Mouse (Mus musculus) left cerebral cortex, adult 9 months (tissue): ENCODE results near the gene Clk2.
"Not testable (repeated sequence)": the region's sequence is repeated elsewhere in the genome, so short reads cannot be mapped to it uniquely, and the experiment has no call there.

Source experiments
- DNase-seq, 2 experiments: peaks; one replicate each; pipeline ENCODE4 v3.0.0; 2022; ENCODE audit warnings: low spot score in 2 of 2

Clk2 gene

GRCm38 (mm10) chr3:89190436-89190835 is 25.8 kb downstream of the Clk2 start:
- no peak for DNase-seq

GRCm38 (mm10) chr3:89193351-89193750 is 28.8 kb downstream of the Clk2 start:
- DNase-seq = no peak

- no peak for DNase-seq
Measured at GRCm38 (mm10) chr3:89193853-89194252, 29.3 kb downstream of the Clk2 start.

GRCm38 (mm10) chr3:89195979-89196877 is 31.6 kb downstream of the Clk2 start:
- peak; percentile 75 to 87 for DNase-seq

GRCm38 (mm10) chr3:89199839-89200238 is 35.2 kb downstream of the Clk2 start:
- no peak for DNase-seq

- peak; percentile 67 to 91 for DNase-seq
Measured at GRCm38 (mm10) chr3:89202253-89203141, 37.9 kb downstream of the Clk2 start, which contains the start of gene Gba. Gene Gba (plus strand): TSS chr3:89202928.

GRCm38 (mm10) chr3:89203142-89203514 is 38.5 kb downstream of the Clk2 start:
- DNase-seq = no peak

GRCm38 (mm10) chr3:89206079-89206478 is 41.5 kb downstream of the Clk2 start:
- DNase-seq = no peak

GRCm38 (mm10) chr3:89206695-89207094 is 42.1 kb downstream of the Clk2 start:
- DNase-seq = no peak

- DNase-seq = no peak
Measured at GRCm38 (mm10) chr3:89208075-89208657, 43.6 kb downstream of the Clk2 start.

GRCm38 (mm10) chr3:89208736-89209135 is 44.1 kb downstream of the Clk2 start:
- DNase-seq = no peak

- DNase-seq = no peak
Measured at GRCm38 (mm10) chr3:89209731-89210130, 45.1 kb downstream of the Clk2 start.

- DNase-seq = no peak
Measured at GRCm38 (mm10) chr3:89210162-89210561, 45.6 kb downstream of the Clk2 start.

GRCm38 (mm10) chr3:89210731-89211130 is 46.1 kb downstream of the Clk2 start:
- DNase-seq = no peak

GRCm38 (mm10) chr3:89213803-89214530 is 49.4 kb downstream of the Clk2 start:
- DNase-seq = peak; percentile 75 to 90

- no peak for DNase-seq
Measured at GRCm38 (mm10) chr3:89214681-89215411, 50.3 kb downstream of the Clk2 start, which contains the start of gene Thbs3. Gene Thbs3 (plus strand): TSS chr3:89215180.

GRCm38 (mm10) chr3:89215853-89216252 is 51.3 kb downstream of the Clk2 start:
- DNase-seq = peak in 1 of 2 experiments; percentile 90

GRCm38 (mm10) chr3:89216407-89216806 is 51.8 kb downstream of the Clk2 start:
- DNase-seq = not testable (repeated sequence)

GRCm38 (mm10) chr3:89218271-89218670 is 53.7 kb downstream of the Clk2 start:
- DNase-seq = no peak

GRCm38 (mm10) chr3:89219546-89219945 is 55.0 kb downstream of the Clk2 start:
- DNase-seq = no peak

GRCm38 (mm10) chr3:89221167-89221566 is 56.6 kb downstream of the Clk2 start:
- DNase-seq = no peak
